Mouse (Mus musculus): ENCODE measurements around the gene Spata9.

Gene Spata9

GRCm38 (mm10) chr13:75955357-75955992 is 11.5 kb upstream of the Spata9 start:
- no peak for DNase-seq (ENCODE audit: low read depth, low spot score)
- Histone ChIP-seq H3K36me3 (ENCODE audit: control insufficient read depth, insufficient read depth, low read length, poor library complexity, severe bottlenecking) (no peaks in the 10 kb centered on the region), H3K27me3 (ENCODE audit: control insufficient read depth, insufficient read depth, low read length, poor library complexity, severe bottlenecking) (no peaks in the 10 kb centered on the region)

GRCm38 (mm10) chr13:75974481-75974880 is 7.5 kb downstream of the Spata9 start:
- Histone ChIP-seq H3K27me3 (ENCODE audit: control insufficient read depth, insufficient read depth, low read length, poor library complexity, severe bottlenecking) (no peaks in the 10 kb centered on the region), H3K36me3 (ENCODE audit: control insufficient read depth, insufficient read depth, low read length, poor library complexity, severe bottlenecking) (no peaks in the 10 kb centered on the region)
- DNase-seq (ENCODE audit: low read depth, low spot score): no peak

- Histone ChIP-seq H3K27me3 (ENCODE audit: control insufficient read depth, insufficient read depth, low read length, poor library complexity, severe bottlenecking) (no peaks in the 10 kb centered on the region), H3K36me3 (ENCODE audit: control insufficient read depth, insufficient read depth, low read length, poor library complexity, severe bottlenecking) (no peaks in the 10 kb centered on the region)
- no peak for DNase-seq (ENCODE audit: low read depth, low spot score)
Measured at GRCm38 (mm10) chr13:75975629-75976028, 8.7 kb downstream of the Spata9 start.

- DNase-seq (ENCODE audit: low read depth, low spot score): no peak
- Histone ChIP-seq H3K36me3 (ENCODE audit: control insufficient read depth, insufficient read depth, low read length, poor library complexity, severe bottlenecking) (no peaks in the 10 kb centered on the region), H3K27me3 (ENCODE audit: control insufficient read depth, insufficient read depth, low read length, poor library complexity, severe bottlenecking) (no peaks in the 10 kb centered on the region)
Measured at GRCm38 (mm10) chr13:75976218-75976617, 9.3 kb downstream of the Spata9 start.

GRCm38 (mm10) chr13:75976649-75977048 is 9.7 kb downstream of the Spata9 start:
- no peak for DNase-seq (ENCODE audit: low read depth, low spot score)
- Histone ChIP-seq H3K27me3 (ENCODE audit: control insufficient read depth, insufficient read depth, low read length, poor library complexity, severe bottlenecking) (no peaks in the 10 kb centered on the region), H3K36me3 (ENCODE audit: control insufficient read depth, insufficient read depth, low read length, poor library complexity, severe bottlenecking) (no peaks in the 10 kb centered on the region)

GRCm38 (mm10) chr13:75981901-75982300 is 15.0 kb downstream of the Spata9 start:
- peak; percentile 66 for DNase-seq (ENCODE audit: low read depth, low spot score)
- no peaks in the 10 kb centered on the region for H3K27me3 ChIP-seq (ENCODE audit: control insufficient read depth, insufficient read depth, low read length, poor library complexity, severe bottlenecking)
- H3K36me3 ChIP-seq (ENCODE audit: control insufficient read depth, insufficient read depth, low read length, poor library complexity, severe bottlenecking): no peaks in the 10 kb centered on the region

- no peaks in the 10 kb centered on the region for H3K27me3 ChIP-seq (ENCODE audit: control insufficient read depth, insufficient read depth, low read length, poor library complexity, severe bottlenecking)
- no peak for DNase-seq (ENCODE audit: low read depth, low spot score)
- no peaks in the 10 kb centered on the region for H3K36me3 ChIP-seq (ENCODE audit: control insufficient read depth, insufficient read depth, low read length, poor library complexity, severe bottlenecking)
Measured at GRCm38 (mm10) chr13:75988096-75988495, 21.1 kb downstream of the Spata9 start.

- H3K27me3 ChIP-seq (ENCODE audit: control insufficient read depth, insufficient read depth, low read length, poor library complexity, severe bottlenecking): no peaks in the 10 kb centered on the region
- H3K36me3 ChIP-seq (ENCODE audit: control insufficient read depth, insufficient read depth, low read length, poor library complexity, severe bottlenecking): no peaks in the 10 kb centered on the region
- peak; percentile 49 for DNase-seq (ENCODE audit: low read depth, low spot score)
Measured at GRCm38 (mm10) chr13:75992169-75993028, 25.4 kb downstream of the Spata9 start.

GRCm38 (mm10) chr13:76003272-76003671 is 36.3 kb downstream of the Spata9 start:
- no peaks in the 10 kb centered on the region for H3K36me3 ChIP-seq (ENCODE audit: control insufficient read depth, insufficient read depth, low read length, poor library complexity, severe bottlenecking)
- DNase-seq (ENCODE audit: low read depth, low spot score): no peak
- no peaks in the 10 kb centered on the region for H3K27me3 ChIP-seq (ENCODE audit: control insufficient read depth, insufficient read depth, low read length, poor library complexity, severe bottlenecking)

GRCm38 (mm10) chr13:76014511-76014910 is 47.6 kb downstream of the Spata9 start:
- Histone ChIP-seq H3K27me3 (ENCODE audit: control insufficient read depth, insufficient read depth, low read length, poor library complexity, severe bottlenecking) (no peaks in the 10 kb centered on the region), H3K36me3 (ENCODE audit: control insufficient read depth, insufficient read depth, low read length, poor library complexity, severe bottlenecking) (no peaks in the 10 kb centered on the region)
- no peak for DNase-seq (ENCODE audit: low read depth, low spot score)

- Histone ChIP-seq H3K27me3 (ENCODE audit: control insufficient read depth, insufficient read depth, low read length, poor library complexity, severe bottlenecking) (no peaks in the 10 kb centered on the region), H3K36me3 (ENCODE audit: control insufficient read depth, insufficient read depth, low read length, poor library complexity, severe bottlenecking) (no peaks in the 10 kb centered on the region)
- DNase-seq (ENCODE audit: low read depth, low spot score): no peak
Measured at GRCm38 (mm10) chr13:76017465-76017864, 50.5 kb downstream of the Spata9 start.

- H3K27me3 ChIP-seq (ENCODE audit: control insufficient read depth, insufficient read depth, low read length, poor library complexity, severe bottlenecking): no peaks in the 10 kb centered on the region
- H3K36me3 ChIP-seq (ENCODE audit: control insufficient read depth, insufficient read depth, low read length, poor library complexity, severe bottlenecking): no peaks in the 10 kb centered on the region
- peak; percentile 97 for DNase-seq (ENCODE audit: low read depth, low spot score)
Measured at GRCm38 (mm10) chr13:76017974-76018843, 51.3 kb downstream of the Spata9 start, which contains the start of gene Rfesd. TSS of gene Rfesd (minus strand) at chr13:76018719.

- no peak for DNase-seq (ENCODE audit: low read depth, low spot score)
- no peaks in the 10 kb centered on the region for H3K27me3 ChIP-seq (ENCODE audit: control insufficient read depth, insufficient read depth, low read length, poor library complexity, severe bottlenecking)
- no peaks in the 10 kb centered on the region for H3K36me3 ChIP-seq (ENCODE audit: control insufficient read depth, insufficient read depth, low read length, poor library complexity, severe bottlenecking)
Measured at GRCm38 (mm10) chr13:76018844-76019400, 52.0 kb downstream of the Spata9 start.

- Histone ChIP-seq H3K27me3 (ENCODE audit: control insufficient read depth, insufficient read depth, low read length, poor library complexity, severe bottlenecking) (no peaks in the 10 kb centered on the region), H3K36me3 (ENCODE audit: control insufficient read depth, insufficient read depth, low read length, poor library complexity, severe bottlenecking) (no peaks in the 10 kb centered on the region)
- peak; percentile 42 for DNase-seq (ENCODE audit: low read depth, low spot score)
Measured at GRCm38 (mm10) chr13:76021782-76022181, 54.8 kb downstream of the Spata9 start.
